ENCODE assay signal across 25 mouse cellular contexts in the genomic region with DNA sequence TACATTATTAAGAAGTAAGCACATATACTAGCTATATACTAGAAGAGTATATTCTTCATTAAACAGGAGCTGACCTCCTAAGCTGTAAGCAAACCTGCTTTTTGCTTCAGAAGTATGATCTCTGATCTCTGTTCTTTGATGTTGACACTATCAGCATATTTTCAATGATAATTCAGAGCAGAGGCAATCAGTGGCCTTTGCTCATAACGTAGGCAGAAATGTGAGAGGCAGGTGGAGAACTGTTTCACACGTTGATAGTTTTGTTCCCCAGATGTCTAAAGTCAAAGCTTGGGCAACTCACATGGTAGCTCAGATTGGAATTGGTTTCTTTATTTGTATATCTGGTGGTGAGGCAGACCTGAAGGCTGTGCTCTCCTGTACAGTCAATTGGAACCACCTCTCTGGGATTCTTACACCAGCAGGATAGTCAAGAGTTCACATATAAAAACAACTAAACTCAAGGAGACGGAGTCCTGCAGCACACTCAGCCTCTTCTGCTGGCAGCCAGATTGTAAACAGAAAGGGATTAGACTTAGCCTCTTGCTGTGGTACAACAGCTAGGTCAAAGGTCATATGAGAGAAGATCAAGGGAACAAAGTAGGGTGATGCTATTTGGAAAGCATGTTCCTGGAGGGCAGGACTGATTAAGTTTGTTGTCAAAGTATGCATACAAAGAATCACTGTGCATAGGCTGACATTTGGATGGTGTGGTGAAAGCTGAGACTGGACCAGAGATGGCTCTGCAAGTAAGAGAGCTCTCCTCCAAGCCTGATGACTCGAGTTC.
DNase-seq lines count a peak whose midpoint lies in the region; ATAC-seq and TF ChIP-seq lines count a peak whose summit lies in the region.
"Had no signal": no experiment of that assay in that cellular context is flagged by ENCODE, and none has a peak within 500 bp of the region (broad histone marks: within the 10 kb centered on the region; RNA-seq: fewer than 3 reads in every experiment).

No protein-coding gene starts in this region.

- H3K9me3 ChIP-seq in liver, embryonic 11.5 days (ENCODE audit: control insufficient read depth, low read length), result no peaks in the 10 kb centered on the region
- H3K9me3 ChIP-seq: embryonic facial prominence, embryonic 10.5 days; embryonic facial prominence, embryonic 12.5 days; forebrain, embryonic 13.5 days; forebrain, embryonic 15.5 days; G1E had no signal

- no peak for TF ChIP-seq POLR2A in kidney, adult 2 months (IDR thresholded peaks at IDR 0.05; ENCODE audit: low read depth, low read length)
- no peak for TF ChIP-seq POLR2A in liver, adult 2 months (IDR thresholded peaks at IDR 0.05; ENCODE audit: extremely low read depth, insufficient read depth, low read length)

- peak; percentile 17 for DNase-seq in embryo, embryonic 10 days (ENCODE audit: low spot score)
- DNase-seq in embryo, embryonic 11 days, result no peak
- peak; percentile 12 for DNase-seq in kidney, adult 2 months
- DNase-seq in kidney, postnatal 10 days, result no peak
- DNase-seq in liver, adult 2 months (ENCODE audit: extremely low read depth, low read depth, low spot score), result peak; percentile 93
- DNase-seq in liver, embryonic 11.5 days (ENCODE audit: low spot score), result no peak
- peak; percentile 37 for DNase-seq in yolk sac, embryonic 10.5 days (ENCODE audit: low spot score)
- DNase-seq: adrenal gland, adult 8-10 months; adrenal gland, postnatal 14 days; adrenal gland, postnatal 36 days; B cell, adult 2 months; cerebellum, adult 11-12 months; cerebellum, adult 2 months; cerebellum, adult 9-10 months; cerebellum, postnatal 10 days; cerebellum, postnatal 25 days had no signal

- no peak overlapping the region for H3K27ac ChIP-seq in kidney, adult 2 months (ENCODE audit: insufficient read depth, low read depth, low read length)
- peak overlapping the region; percentile 95 for H3K27ac ChIP-seq in liver, adult 2 months (replicated peaks; ENCODE audit: insufficient read depth, low read depth, low read length)
- no peak overlapping the region for H3K27ac ChIP-seq in liver, embryonic 11.5 days (ENCODE audit: low read depth, low read length)
- H3K27ac ChIP-seq: embryonic facial prominence, embryonic 10.5 days; embryonic facial prominence, embryonic 12.5 days; forebrain, embryonic 13.5 days; forebrain, embryonic 15.5 days had no signal

- H3K4me2 ChIP-seq in liver, embryonic 11.5 days, result no peak overlapping the region
- H3K4me2 ChIP-seq: embryonic facial prominence, embryonic 12.5 days; forebrain, embryonic 13.5 days; forebrain, embryonic 15.5 days had no signal

- no peaks in the 10 kb centered on the region for H3K36me3 ChIP-seq in kidney, adult 2 months (ENCODE audit: control insufficient read depth, insufficient read depth, low read length)
- no peaks in the 10 kb centered on the region for H3K36me3 ChIP-seq in liver, adult 2 months (ENCODE audit: control insufficient read depth, insufficient read depth, low read length)
- H3K36me3 ChIP-seq in liver, embryonic 11.5 days (ENCODE audit: control insufficient read depth, insufficient read depth, low read length), result no peaks in the 10 kb centered on the region
- H3K36me3 ChIP-seq: embryonic facial prominence, embryonic 10.5 days; embryonic facial prominence, embryonic 12.5 days; forebrain, embryonic 15.5 days; G1E had no signal

- no peak overlapping the region for H3K9ac ChIP-seq in liver, adult 2 months (ENCODE audit: low read depth, low read length)
- no peak overlapping the region for H3K9ac ChIP-seq in liver, embryonic 11.5 days (ENCODE audit: low read depth, low read length)
- H3K9ac ChIP-seq: embryonic facial prominence, embryonic 12.5 days; forebrain, embryonic 13.5 days; forebrain, embryonic 15.5 days had no signal

- no peak overlapping the region for H3K4me3 ChIP-seq in kidney, adult 2 months (ENCODE audit: insufficient read depth, low read depth, low read length)
- no peak overlapping the region for H3K4me3 ChIP-seq in liver, adult 2 months (ENCODE audit: insufficient read depth, low read depth, low read length)
- H3K4me3 ChIP-seq in liver, embryonic 11.5 days (ENCODE audit: low read depth, low read length), result no peak overlapping the region
- H3K4me3 ChIP-seq: embryonic facial prominence, embryonic 10.5 days; embryonic facial prominence, embryonic 12.5 days; forebrain, embryonic 13.5 days; forebrain, embryonic 15.5 days had no signal

- H3K79me2 ChIP-seq in liver, adult 2 months (ENCODE audit: control insufficient read depth, insufficient read depth, low read length), result no peaks in the 10 kb centered on the region

- no peak for ATAC-seq in liver, embryonic 11.5 days (replicated peaks; ENCODE audit: low FRiP score)
- ATAC-seq: activated CD4-positive, CD25-positive, alpha-beta regulatory T cell, adult 4 months; CD4-positive, CD25-positive, alpha-beta regulatory T cell, adult 4 months; forebrain, embryonic 13.5 days; forebrain, embryonic 15.5 days; Patski had no signal

- H3K4me1 ChIP-seq in kidney, adult 2 months (ENCODE audit: control insufficient read depth, insufficient read depth, low read length), result no peaks in the 10 kb centered on the region
- H3K4me1 ChIP-seq in liver, adult 2 months (ENCODE audit: control insufficient read depth, insufficient read depth, low read length), result peaks cover 15% of the 10 kb centered on the region
- no peaks in the 10 kb centered on the region for H3K4me1 ChIP-seq in liver, embryonic 11.5 days (replicated peaks; ENCODE audit: control insufficient read depth, insufficient read depth, low read length)
- H3K4me1 ChIP-seq: embryonic facial prominence, embryonic 10.5 days; embryonic facial prominence, embryonic 12.5 days; forebrain, embryonic 13.5 days; forebrain, embryonic 15.5 days had no signal

- H3K27me3 ChIP-seq in kidney, adult 2 months (replicated peaks; ENCODE audit: control insufficient read depth, insufficient read depth, low read length), result no peaks in the 10 kb centered on the region
- no peaks in the 10 kb centered on the region for H3K27me3 ChIP-seq in liver, adult 2 months (ENCODE audit: control insufficient read depth, insufficient read depth, low read length)
- H3K27me3 ChIP-seq in liver, embryonic 11.5 days (replicated peaks; ENCODE audit: control insufficient read depth, insufficient read depth, low read length), result no peaks in the 10 kb centered on the region
- H3K27me3 ChIP-seq: CH12.LX; embryonic facial prominence, embryonic 12.5 days; forebrain, embryonic 13.5 days; forebrain, embryonic 15.5 days; Patski had no signal

- TF ChIP-seq CTCF in kidney, adult 2 months (conservative IDR thresholded peaks at IDR 0.05; ENCODE audit: insufficient read depth, insufficient read length, low read depth, low read length), result no peak
- no peak for TF ChIP-seq CTCF in liver, adult 2 months (IDR thresholded peaks at IDR 0.05; ENCODE audit: low read depth, low read length)

- WGBS in kidney, adult 2 months, result 65% methylated on average over 4 of the region's 4 CpGs
- 29% methylated on average over 4 of the region's 4 CpGs for WGBS in liver, adult 2 months
- 69% methylated on average over 4 of the region's 4 CpGs for WGBS in liver, embryonic 11.5 days

Comparison
In these comparisons a context has a peak if more than half of its experiments do, and no peak if none do; other contexts are left out.
1. DNase-seq: peak in embryo, embryonic 10 days (single experiment), kidney, adult 2 months (single experiment), liver, adult 2 months (single experiment) and yolk sac, embryonic 10.5 days (single experiment); none in embryo, embryonic 11 days (single experiment), kidney, postnatal 10 days (single experiment) and liver, embryonic 11.5 days (single experiment).